Mouse (Mus musculus) G1E (cell line): ENCODE data around the gene Map1s. TPM values are rescaled to one million over a fixed set of nuclear protein-coding genes. Genes with fewer than 3 reads are reported as not detected.

Source experiments
- ATAC-seq: 2 replicates; pipeline ENCODE4 v1.8.0; 2016; ENCODE audit warnings: mild to moderate bottlenecking; ENCODE audit not compliant: insufficient number of reproducible peaks, poor library complexity, low FRiP score, severe bottlenecking; ENCODE audit errors: extremely low read depth
- DNase-seq: peaks from one replicate; pipeline ENCODE4 v3.0.0; 2012; ENCODE audit warnings: low spot score
- H3K27me3 ChIP-seq: 2 replicates; pipeline ENCODE4 v1.6.1; 2012; ENCODE audit warnings: mild to moderate bottlenecking, low read length, inconsistent platforms; ENCODE audit not compliant: insufficient read depth
- H3K36me3 ChIP-seq: replicated peaks from 2 replicates; pipeline ENCODE3; 2012; ENCODE audit warnings: mild to moderate bottlenecking, inconsistent platforms
- H3K4me1 ChIP-seq: 2 replicates; pipeline ENCODE4 v1.6.1; 2012; ENCODE audit warnings: low read depth, low read length, inconsistent platforms, mixed read lengths; ENCODE audit not compliant: insufficient read depth
- H3K4me3 ChIP-seq: 2 replicates; pipeline ENCODE4 v1.5.1; 2012; ENCODE audit warnings: low read depth, mild to moderate bottlenecking, inconsistent platforms, low read length, moderate library complexity, mixed read lengths
- H3K9me3 ChIP-seq: replicated peaks from 2 replicates; pipeline ENCODE4 v1.6.1; 2012; ENCODE audit warnings: inconsistent platforms
- CTCF ChIP-seq: IDR thresholded peaks from 2 replicates; pipeline ENCODE4 v1.5.1; 2012; ENCODE audit warnings: low read depth, low read length, inconsistent platforms, mixed read lengths
- GATA1 ChIP-seq: IDR thresholded peaks from 2 replicates; pipeline ENCODE4 v1.6.1; 2012; ENCODE audit warnings: borderline replicate concordance, low read length, inconsistent platforms, mixed read lengths
- GATA2 ChIP-seq: IDR thresholded peaks from 2 replicates; pipeline ENCODE4 v1.6.1; 2012; ENCODE audit warnings: low read depth, low read length, inconsistent platforms, borderline replicate concordance
- POLR2AphosphoS5 ChIP-seq: IDR thresholded peaks from 2 replicates; pipeline ENCODE4 v1.6.1; 2012; ENCODE audit warnings: low read depth, low read length, inconsistent platforms; ENCODE audit not compliant: insufficient replicate concordance
- TAL1 ChIP-seq: conservative IDR thresholded peaks from 2 replicates; pipeline ENCODE4 v1.6.1; 2012; ENCODE audit warnings: low read depth, low read length, inconsistent platforms, mixed read lengths
- polyA plus RNA-seq: library from polyadenylated mRNA; stranded (reverse); fragments of >175 nt; gene quantifications from 2 replicates; pipeline ENCODE4 v1.2.3, GENCODE M21; 2012
- total RNA-seq, 2 experiments: library from RNA; stranded (forward) in 1 of 2; stranded (reverse) in 1 of 2; fragments of 200-1000 nt in 1 of 2; fragments of >200 nt in 1 of 2; fragmentation: Nextera tagmentation in 1 of 2; gene quantifications; 2 replicates each; pipeline ENCODE4 v1.2.3; 2014 to 2017

Map1s gene
- total and polyA plus RNA-seq, 3 experiments: 8.7 to 135 (median 26.3) TPM

DNA sequence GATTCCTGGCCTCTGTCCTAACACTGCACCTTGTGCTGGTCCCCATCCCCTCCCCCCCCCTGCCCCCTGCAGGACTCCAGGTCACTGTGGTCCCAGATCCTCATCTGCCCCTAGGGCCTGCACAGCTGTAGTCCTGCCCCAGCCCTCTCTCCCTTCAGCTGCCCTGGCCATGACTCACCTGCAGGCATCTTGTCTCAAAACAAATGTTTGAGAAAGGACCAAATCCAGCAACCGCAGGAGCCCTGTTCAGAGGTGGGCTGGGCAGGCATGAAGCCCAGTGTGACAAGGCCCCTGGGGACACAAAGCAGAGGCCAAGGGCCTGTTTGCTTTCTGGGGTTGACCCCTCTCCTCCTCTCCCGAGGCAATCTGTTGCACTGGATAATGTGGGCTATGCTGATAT is 27.6 kb upstream of the Map1s start:
- Histone ChIP-seq H3K4me3 (no peak overlapping the region), H3K9me3 (no peaks in the 10 kb centered on the region), H3K36me3 (no peaks in the 10 kb centered on the region), H3K4me1 (peaks cover 8% of the 10 kb centered on the region), H3K27me3 (peaks cover 25% of the 10 kb centered on the region)
- ATAC-seq (no peak), DNase-seq (no peak)
- TF ChIP-seq POLR2AphosphoS5: no peak
- TF ChIP-seq CTCF: no peak
- no peak for TF ChIP-seq GATA2
- TF ChIP-seq TAL1: no peak
- no peak for TF ChIP-seq GATA1

DNA sequence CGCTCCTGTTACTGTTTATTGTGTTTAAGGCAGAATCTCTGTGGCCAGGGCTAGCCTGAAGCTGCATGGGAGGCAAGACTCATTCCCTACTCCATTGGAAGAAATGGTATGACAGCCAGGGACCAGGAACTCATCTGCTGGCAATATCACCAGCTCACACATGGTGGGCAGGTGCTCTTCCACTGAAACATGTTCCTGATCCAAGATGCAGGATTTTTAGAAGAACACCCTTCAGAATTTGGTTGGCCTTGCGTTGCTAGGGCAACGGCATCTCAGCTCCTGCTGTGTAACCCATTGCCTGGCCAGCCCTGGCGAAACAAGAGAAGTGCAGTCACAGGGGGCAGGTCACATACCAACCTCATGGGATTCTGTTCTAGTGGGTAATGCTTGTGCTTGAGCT is 26.2 kb upstream of the Map1s start:
- no peak overlapping the region for H3K4me3 ChIP-seq
- no peak for ATAC-seq
- no peaks in the 10 kb centered on the region for H3K36me3 ChIP-seq
- no peak for DNase-seq
- peaks cover 25% of the 10 kb centered on the region for H3K27me3 ChIP-seq
- TF ChIP-seq CTCF (no peak), POLR2AphosphoS5 (no peak), GATA1 (no peak), TAL1 (no peak), GATA2 (no peak)
- no peaks in the 10 kb centered on the region for H3K9me3 ChIP-seq
- H3K4me1 ChIP-seq: peaks cover under 1% of the 10 kb centered on the region

DNA sequence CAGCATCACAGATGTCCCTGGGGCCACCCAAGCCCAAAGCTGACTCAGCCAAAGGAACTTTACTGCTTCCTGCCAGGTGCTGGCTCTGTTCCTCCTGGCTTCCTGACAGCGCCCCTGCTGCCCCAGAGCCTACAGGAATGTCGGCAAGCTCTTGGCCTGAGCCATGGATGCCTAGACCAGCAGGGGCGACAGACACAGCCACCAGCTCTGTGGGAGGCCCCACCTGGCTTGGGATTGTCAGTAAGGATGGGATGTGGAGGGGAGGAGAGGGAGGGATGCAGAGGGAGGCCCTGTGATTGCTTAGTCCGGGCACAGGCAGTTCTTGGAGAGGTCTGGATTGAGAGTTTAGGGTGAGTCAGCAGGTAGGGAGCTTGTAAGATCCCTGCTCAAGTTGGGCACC is 25.6 kb upstream of the Map1s start:
- peaks cover 25% of the 10 kb centered on the region for H3K27me3 ChIP-seq
- TF ChIP-seq GATA1 (no peak), TAL1 (no peak), POLR2AphosphoS5 (no peak), CTCF (no peak), GATA2 (no peak)
- no peaks in the 10 kb centered on the region for H3K9me3 ChIP-seq
- H3K4me3 ChIP-seq: no peak overlapping the region
- no peaks in the 10 kb centered on the region; the same call in none of the 2 replicates for H3K4me1 ChIP-seq
- no peaks in the 10 kb centered on the region for H3K36me3 ChIP-seq
- ATAC-seq: no peak
- DNase-seq: no peak

DNA sequence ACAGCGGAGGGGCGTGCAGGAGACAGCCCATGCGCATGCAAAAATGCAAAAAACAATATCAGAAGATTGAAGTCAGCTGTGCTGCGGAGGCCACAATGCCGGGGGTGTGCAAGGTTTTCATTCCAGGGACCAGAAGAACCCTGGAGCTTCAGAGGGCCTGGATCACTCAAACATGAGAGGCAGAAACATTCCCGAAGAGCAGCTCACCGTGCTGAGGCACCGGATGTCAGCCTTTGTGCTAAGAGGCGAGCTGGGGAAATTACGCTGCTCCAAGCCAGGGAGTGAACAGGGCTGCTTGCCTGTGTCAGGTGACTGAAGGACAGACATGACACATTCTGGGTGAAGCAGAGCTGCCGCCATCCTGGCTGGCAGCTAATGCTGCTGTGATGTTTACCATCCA is 25.2 kb upstream of the Map1s start:
- Histone ChIP-seq H3K9me3 (no peaks in the 10 kb centered on the region), H3K4me3 (no peak overlapping the region), H3K27me3 (peaks cover 25% of the 10 kb centered on the region), H3K4me1 (no peaks in the 10 kb centered on the region; the same call in none of the 2 replicates), H3K36me3 (no peaks in the 10 kb centered on the region)
- DNase-seq: no peak
- ATAC-seq: no peak
- TF ChIP-seq GATA1: no peak
- no peak for TF ChIP-seq GATA2
- no peak for TF ChIP-seq POLR2AphosphoS5
- TF ChIP-seq CTCF: no peak
- no peak for TF ChIP-seq TAL1

DNA sequence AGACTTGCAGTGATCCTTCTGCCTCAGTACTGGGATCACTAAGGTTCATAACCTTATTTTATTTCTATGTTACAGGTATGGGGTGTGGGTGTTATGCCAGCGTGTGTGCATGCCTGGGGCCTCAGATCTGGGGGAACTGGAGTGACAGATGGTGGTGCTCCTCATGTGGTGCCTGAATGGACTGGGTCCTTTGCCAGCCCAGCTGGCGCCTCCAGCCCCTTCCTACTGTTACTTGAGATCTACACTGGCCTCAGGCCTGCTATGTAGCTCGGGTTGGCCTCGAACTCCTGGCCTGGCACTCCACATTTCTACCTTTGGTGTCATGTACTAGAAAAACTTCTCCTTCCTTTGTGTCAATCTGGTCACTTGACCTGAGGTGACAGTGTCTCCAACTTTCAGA is 21.5 kb upstream of the Map1s start:
- no peak for TF ChIP-seq TAL1
- no peak for TF ChIP-seq GATA1
- no peak for TF ChIP-seq CTCF
- TF ChIP-seq GATA2: no peak
- TF ChIP-seq POLR2AphosphoS5: no peak
- ATAC-seq (no peak), DNase-seq (no peak)
- Histone ChIP-seq H3K27me3 (peaks cover 17% of the 10 kb centered on the region), H3K9me3 (no peaks in the 10 kb centered on the region), H3K36me3 (peaks cover under 1% of the 10 kb centered on the region), H3K4me1 (peaks cover 3% of the 10 kb centered on the region; the same call in 1 of the 2 replicates), H3K4me3 (no peak overlapping the region)

DNA sequence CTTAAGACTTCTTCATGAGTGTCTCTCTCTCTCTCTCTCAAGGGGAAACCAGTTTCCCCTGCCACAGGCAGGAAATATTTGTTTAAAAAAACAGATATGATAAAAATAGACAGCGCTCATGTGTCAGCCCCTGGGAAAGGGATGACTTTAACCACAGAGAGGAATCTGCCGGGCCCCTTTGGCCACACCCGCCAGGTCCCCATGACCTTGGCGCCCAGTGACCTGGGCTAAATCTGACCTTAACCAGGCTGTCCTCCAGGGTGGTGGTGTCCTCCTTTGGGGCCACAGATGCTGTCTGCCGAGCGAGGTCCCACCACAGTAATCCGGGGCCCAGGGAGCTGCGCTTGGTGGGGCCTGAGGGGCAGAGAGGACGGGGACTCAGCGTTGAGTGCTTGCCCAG is 21.0 kb upstream of the Map1s start:
- no peaks in the 10 kb centered on the region for H3K9me3 ChIP-seq
- 0 out of 2 replicates have a peak, but pooled peaks cover 3% of the 10 kb centered on the region for H3K4me1 ChIP-seq
- peaks cover 2% of the 10 kb centered on the region for H3K36me3 ChIP-seq
- ATAC-seq (no peak), DNase-seq (no peak)
- H3K4me3 ChIP-seq: no peak overlapping the region
- peaks cover 12% of the 10 kb centered on the region for H3K27me3 ChIP-seq
- TF ChIP-seq GATA1 (no peak), CTCF (no peak), TAL1 (no peak), POLR2AphosphoS5 (no peak), GATA2 (no peak)

DNA sequence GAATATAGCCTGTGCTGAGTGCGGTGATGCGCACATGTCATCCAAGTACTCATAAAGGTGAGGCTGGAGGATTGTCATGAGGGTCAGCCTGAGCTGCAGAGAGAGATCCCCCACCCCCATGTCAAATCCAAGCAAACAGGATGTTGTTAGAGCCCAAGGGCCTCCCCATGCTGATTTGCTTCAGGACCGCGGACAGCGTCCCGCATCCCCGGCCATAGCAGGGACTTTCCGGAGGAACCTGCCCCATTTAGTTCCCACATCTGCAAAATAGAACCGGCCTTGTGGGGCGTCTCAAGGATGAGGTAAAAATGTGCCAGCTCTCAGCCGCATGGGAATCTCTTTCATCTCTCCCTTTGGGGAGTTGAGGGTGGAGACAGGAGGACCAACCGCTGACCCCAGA is 20.1 kb upstream of the Map1s start:
- peak; percentile 53 for DNase-seq

More for the DNA sequence above, 20.1 kb upstream of the Map1s start:
- no peaks in the 10 kb centered on the region for H3K9me3 ChIP-seq
- H3K4me3 ChIP-seq: no peak overlapping the region
- TF ChIP-seq POLR2AphosphoS5 (no peak), GATA2 (no peak), CTCF (no peak), TAL1 (no peak), GATA1 (no peak)
- 0 out of 2 replicates have a peak, but pooled peaks cover 3% of the 10 kb centered on the region for H3K4me1 ChIP-seq
- no peak; the same call in 1 of the 2 replicates for ATAC-seq
- peaks cover 4% of the 10 kb centered on the region; the same call in 1 of the 2 replicates for H3K27me3 ChIP-seq
- H3K36me3 ChIP-seq: peaks cover 2% of the 10 kb centered on the region
